Mouse (Mus musculus) MEL (cell line): ENCODE measurements at regions not wholly inside any gene's neighbourhood (a gene's known extent, or its start where the extent isn't known, plus 50 kb on each side); places are given as distances from the start of the nearest gene placed in this dataset.
A peak's percentile ranks its signal among the peaks of the same experiment; 100 is the strongest.

ENCODE experiments used
- DNase-seq: peaks from one replicate; pipeline ENCODE4 v3.0.0; 2011; ENCODE audit warnings: low read depth, low spot score
- H3K27ac ChIP-seq: 2 replicates; pipeline ENCODE4 v1.5.1; 2012; ENCODE audit warnings: low read depth, mild to moderate bottlenecking, control low read depth, low read length, moderate library complexity; ENCODE audit not compliant: control insufficient read depth
- H3K27me3 ChIP-seq, 2 experiments: fragments of 150-350 bp in 1 of 2; sonication (generic) in 1 of 2; 2 replicates each; pipeline ENCODE4 v1.6.1; 2012; ENCODE audit warnings: low read length in 2 of 2, mild to moderate bottlenecking in 2 of 2, improper control_type of control experiment in 1 of 2, moderate library complexity in 1 of 2; ENCODE audit not compliant: insufficient read depth in 2 of 2, control insufficient read depth in 1 of 2
- H3K36me3 ChIP-seq, 2 experiments: 2 replicates each; pipeline ENCODE4 v1.6.1; 2012 to 2014; ENCODE audit warnings: low read length in 2 of 2, improper control_type of control experiment in 1 of 2, inconsistent platforms in 1 of 2, mild to moderate bottlenecking in 1 of 2; ENCODE audit not compliant: insufficient read depth in 2 of 2, control insufficient read depth in 1 of 2
- H3K4me1 ChIP-seq, 2 experiments: fragments of 150-350 bp in 1 of 2; sonication (generic) in 1 of 2; 2 replicates each; pipeline ENCODE4 v1.6.1; 2012; ENCODE audit warnings: low read length in 2 of 2, improper control_type of control experiment in 1 of 2, mild to moderate bottlenecking in 1 of 2; ENCODE audit not compliant: insufficient read depth in 2 of 2, control insufficient read depth in 1 of 2
- H3K4me3 ChIP-seq, 2 experiments: fragments of 150-350 bp in 1 of 2; sonication (generic) in 1 of 2; 2 replicates each; pipeline ENCODE4 v1.5.1; 2012; ENCODE audit warnings: low read depth in 2 of 2, low read length in 2 of 2, mild to moderate bottlenecking in 2 of 2, moderate library complexity in 2 of 2, control low read depth in 1 of 2, improper control_type of control experiment in 1 of 2; ENCODE audit not compliant: control insufficient read depth in 1 of 2, insufficient read depth in 1 of 2
- H3K79me2 ChIP-seq: 2 replicates; pipeline ENCODE4 v1.6.1; 2012; ENCODE audit warnings: mild to moderate bottlenecking, low read length, moderate library complexity; ENCODE audit not compliant: control insufficient read depth, poor library complexity, insufficient read depth
- H3K9ac ChIP-seq: 2 replicates; pipeline ENCODE4 v1.6.1; 2012; ENCODE audit warnings: low read depth, mild to moderate bottlenecking, control low read depth, low read length, moderate library complexity; ENCODE audit not compliant: control insufficient read depth, poor library complexity, severe bottlenecking
- H3K9me3 ChIP-seq: fragments of 150-350 bp; sonication (generic); replicated peaks from 2 replicates; pipeline ENCODE4 v1.6.1; 2012; ENCODE audit warnings: mild to moderate bottlenecking, low read length, improper control_type of control experiment, moderate library complexity; ENCODE audit not compliant: insufficient read depth
- CHD1 ChIP-seq: IDR thresholded peaks from 2 replicates; pipeline ENCODE4 v1.6.1; 2012; ENCODE audit warnings: low read depth, mild to moderate bottlenecking, inconsistent platforms, low read length, improper control_type of control experiment
- CTCF ChIP-seq, 3 experiments: IDR thresholded peaks in 2 of 3; conservative IDR thresholded peaks in 1 of 3; 2 replicates each; pipeline ENCODE4 v1.5.1; 2011 to 2012; ENCODE audit warnings: low read length in 3 of 3, low read depth in 2 of 3, mild to moderate bottlenecking in 2 of 3, improper control_type of control experiment in 1 of 3, inconsistent platforms in 1 of 3, mixed read lengths in 1 of 3, moderate library complexity in 1 of 3; ENCODE audit not compliant: control insufficient read depth in 1 of 3, insufficient read depth in 1 of 3, poor library complexity in 1 of 3, severe bottlenecking in 1 of 3
- E2F4 ChIP-seq: IDR thresholded peaks from 2 replicates; pipeline ENCODE4 v1.6.1; 2011; ENCODE audit warnings: low read depth, low read length, improper control_type of control experiment, borderline replicate concordance
- ELF1 ChIP-seq: IDR thresholded peaks from 2 replicates; pipeline ENCODE4 v1.6.1; 2014; ENCODE audit warnings: low read depth, mild to moderate bottlenecking, inconsistent platforms, low read length, improper control_type of control experiment, moderate library complexity
- EP300 ChIP-seq, 2 experiments: IDR thresholded peaks; 2 replicates each; pipeline ENCODE4 v1.6.1; 2011; ENCODE audit warnings: improper control_type of control experiment in 2 of 2, low read length in 2 of 2, low read depth in 1 of 2, mild to moderate bottlenecking in 1 of 2
- ETS1 ChIP-seq: IDR thresholded peaks from 2 replicates; pipeline ENCODE4 v1.6.1; 2012; ENCODE audit warnings: low read depth, mild to moderate bottlenecking, inconsistent platforms, low read length, improper control_type of control experiment, moderate library complexity
- GATA1 ChIP-seq: IDR thresholded peaks from 2 replicates; pipeline ENCODE4 v1.6.1; 2011; ENCODE audit warnings: low read depth, low read length, improper control_type of control experiment
- HCFC1 ChIP-seq: IDR thresholded peaks from 2 replicates; pipeline ENCODE4 v1.6.1; 2012; ENCODE audit warnings: low read depth, mild to moderate bottlenecking, inconsistent platforms, low read length, improper control_type of control experiment, moderate library complexity
- MAX ChIP-seq: IDR thresholded peaks from 2 replicates; pipeline ENCODE4 v1.6.1; 2011; ENCODE audit warnings: low read length, improper control_type of control experiment
- MAZ ChIP-seq: IDR thresholded peaks from 2 replicates; pipeline ENCODE4 v1.6.1; 2012; ENCODE audit warnings: low read depth, mild to moderate bottlenecking, inconsistent platforms, low read length, improper control_type of control experiment
- MEF2A ChIP-seq: IDR thresholded peaks from 2 replicates; pipeline ENCODE4 v1.6.1; 2014; ENCODE audit warnings: low read depth, mild to moderate bottlenecking, inconsistent platforms, low read length, improper control_type of control experiment; ENCODE audit not compliant: poor library complexity, insufficient replicate concordance, severe bottlenecking; ENCODE audit errors: extremely low read depth
- MXI1 ChIP-seq: IDR thresholded peaks from 2 replicates; pipeline ENCODE4 v1.6.1; 2011; ENCODE audit warnings: mild to moderate bottlenecking, low read depth, low read length, improper control_type of control experiment
- NELFE ChIP-seq: IDR thresholded peaks from 2 replicates; pipeline ENCODE4 v1.6.1; 2011; ENCODE audit warnings: low read depth, low read length, improper control_type of control experiment
- RAD21 ChIP-seq: IDR thresholded peaks from 2 replicates; pipeline ENCODE4 v1.6.1; 2011; ENCODE audit warnings: mild to moderate bottlenecking, low read depth, low read length, improper control_type of control experiment
- SMC3 ChIP-seq: IDR thresholded peaks from 2 replicates; pipeline ENCODE4 v1.6.1; 2011; ENCODE audit warnings: low read depth, low read length, improper control_type of control experiment
- TBP ChIP-seq: IDR thresholded peaks from 2 replicates; pipeline ENCODE4 v1.8.0; 2011; ENCODE audit warnings: low read depth, low read length, improper control_type of control experiment
- USF2 ChIP-seq, 2 experiments: IDR thresholded peaks; 2 replicates each; pipeline ENCODE4 v1.6.1; 2011 to 2012; ENCODE audit warnings: improper control_type of control experiment in 2 of 2, low read length in 2 of 2, borderline replicate concordance in 1 of 2, inconsistent platforms in 1 of 2, low read depth in 1 of 2, mild to moderate bottlenecking in 1 of 2; ENCODE audit not compliant: insufficient read depth in 1 of 2
- ZC3H11A ChIP-seq: IDR thresholded peaks from 2 replicates; pipeline ENCODE4 v1.6.1; 2012; ENCODE audit warnings: low read depth, mild to moderate bottlenecking, inconsistent platforms, low read length, improper control_type of control experiment
- ZMIZ1 ChIP-seq: IDR thresholded peaks from 2 replicates; pipeline ENCODE4 v1.6.1; 2012; ENCODE audit warnings: low read depth, mild to moderate bottlenecking, inconsistent platforms, low read length, improper control_type of control experiment, moderate library complexity

- Histone ChIP-seq H3K4me1 (no peaks in the 10 kb centered on the region), H3K27ac (no peak overlapping the region), H3K9me3 (no peaks in the 10 kb centered on the region), H3K79me2 (no peaks in the 10 kb centered on the region), H3K36me3 (no peaks in the 10 kb centered on the region), H3K9ac (no peak overlapping the region), H3K4me3 (no peak overlapping the region), H3K27me3 (no peaks in the 10 kb centered on the region; a peak in 1 of 4 replicates)
- TF ChIP-seq RAD21 (no peak), USF2 (IDR thresholded peaks at IDR 0.05; ENCODE audit: borderline replicate concordance in 1 of 2, insufficient read depth in 1 of 2, low read depth in 1 of 2, low read length in 2 of 2) (no peak), CTCF (IDR thresholded peaks at IDR 0.05 in 2 of 3, conservative IDR thresholded peaks at IDR 0.05 in 1 of 3; ENCODE audit: control insufficient read depth in 1 of 3, insufficient read depth in 1 of 3, low read depth in 2 of 3, low read length in 3 of 3, poor library complexity in 1 of 3, severe bottlenecking in 1 of 3) (no peak), NELFE (no peak), MAX (no peak), ETS1 (no peak), EP300 (IDR thresholded peaks at IDR 0.05; ENCODE audit: low read depth in 1 of 2, low read length in 2 of 2) (no peak), TBP (no peak), MXI1 (no peak), HCFC1 (no peak), ZMIZ1 (no peak), GATA1 (no peak), CHD1 (no peak), MEF2A (no peak)
- DNase-seq, result no peak
Observed at GRCm38 (mm10) chr15:57545141-57545540, 67.7 kb upstream of the Slc22a22 start.

- Histone ChIP-seq H3K4me1 (no peaks in the 10 kb centered on the region), H3K4me3 (no peak overlapping the region), H3K79me2 (no peaks in the 10 kb centered on the region), H3K27me3 (no peaks in the 10 kb centered on the region; a peak in 1 of 4 replicates), H3K9ac (no peak overlapping the region), H3K27ac (no peak overlapping the region), H3K9me3 (no peaks in the 10 kb centered on the region), H3K36me3 (no peaks in the 10 kb centered on the region)
- TF ChIP-seq E2F4 (no peak), CTCF (IDR thresholded peaks at IDR 0.05 in 2 of 3, conservative IDR thresholded peaks at IDR 0.05 in 1 of 3; ENCODE audit: control insufficient read depth in 1 of 3, insufficient read depth in 1 of 3, low read depth in 2 of 3, low read length in 3 of 3, poor library complexity in 1 of 3, severe bottlenecking in 1 of 3) (peak in 2 of 3 experiments; percentile 11 to 45; a peak in 2 of 6 replicates), ELF1 (no peak), ZC3H11A (0 out of 2 replicates have a peak, but pooled peaks have one; percentile 12), CHD1 (no peak), RAD21 (peak; percentile 54), SMC3 (peak; percentile 33), MAZ (no peak)
- DNase-seq, result peak; percentile 19
Observed at GRCm38 (mm10) chr15:57543985-57544384, 66.6 kb upstream of the Slc22a22 start.
